Mouse (Mus musculus) retina, postnatal 1 day (tissue): ENCODE measurements at regions not wholly inside any gene's neighbourhood (a gene's known extent, or its start where the extent isn't known, plus 50 kb on each side); places are given as distances from the start of the nearest gene placed in this dataset.
A peak's percentile ranks its signal among the peaks of the same experiment; 100 is the strongest.

Experiments
- DNase-seq: peaks from one replicate; pipeline ENCODE4 v3.0.0-alpha.2; 2012

DNA sequence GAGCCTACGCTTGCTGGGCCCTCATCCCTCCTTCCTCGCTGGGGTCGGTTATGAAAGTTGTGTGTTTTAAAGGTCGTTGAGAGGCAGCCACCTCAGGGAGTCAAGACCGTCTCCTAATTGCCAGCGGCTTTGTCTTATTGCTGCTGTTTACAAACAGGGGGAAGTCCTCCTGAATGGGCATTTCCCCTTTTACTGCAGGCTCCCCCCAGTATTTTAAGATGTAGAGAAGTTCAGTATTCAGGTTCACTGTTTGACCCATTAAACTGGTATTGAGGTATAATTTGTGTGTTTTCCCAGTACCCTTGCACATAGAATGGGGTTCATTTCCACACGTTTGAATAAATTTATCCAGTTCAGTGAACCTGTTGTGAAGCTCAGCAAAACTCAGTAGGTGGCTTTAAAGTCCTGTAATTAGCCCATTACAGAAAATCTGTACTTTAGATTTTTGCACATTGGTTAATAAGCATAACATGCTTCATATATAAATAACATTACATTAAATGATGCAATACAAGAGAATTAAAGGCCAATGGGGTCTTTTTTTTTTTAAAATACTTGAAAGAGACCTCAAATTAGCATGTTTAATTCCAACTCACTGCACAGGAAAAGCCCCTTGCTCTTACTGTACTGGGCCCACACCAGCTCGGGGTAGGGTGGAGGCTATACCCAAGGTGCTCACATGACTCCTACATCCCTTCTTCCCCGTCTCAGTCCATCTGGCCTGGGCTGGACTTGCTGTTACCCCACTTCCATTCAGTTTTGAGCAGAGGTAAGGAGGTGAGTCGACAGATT lies 63.7 kb downstream of the Nkx2-1 start:
- DNase-seq = peak; percentile 46

DNA sequence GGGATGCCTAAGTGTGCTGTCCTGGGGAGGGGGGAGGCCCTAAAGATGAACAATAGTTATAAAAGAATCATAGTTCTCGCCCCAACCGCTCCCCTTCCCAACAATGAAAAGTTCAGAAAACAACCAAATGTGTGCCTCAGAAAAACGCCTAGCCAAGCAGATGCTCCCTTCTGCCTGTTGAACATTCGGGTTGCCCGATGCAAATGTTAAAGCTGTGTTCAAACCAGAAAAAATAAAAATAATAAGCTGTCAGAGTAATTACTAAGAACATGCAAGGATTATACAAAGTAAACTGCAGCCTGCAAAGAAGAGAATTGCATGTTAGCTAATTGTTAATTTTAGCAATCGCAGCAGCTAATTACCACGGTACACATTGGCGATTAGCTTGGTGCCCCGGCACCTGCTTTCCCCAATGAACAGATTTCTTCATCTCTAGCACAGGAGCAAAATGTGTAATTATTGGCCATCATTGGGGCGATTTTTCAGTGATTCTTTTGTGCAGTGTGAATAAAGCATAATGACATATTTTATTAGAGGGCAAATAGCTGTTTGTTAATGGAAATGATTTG lies 65.7 kb downstream of the Nkx2-1 start:
- DNase-seq = peak; percentile 36

GRCm38 (mm10) chr12:56459508-56460119 lies 77.1 kb downstream of the Nkx2-1 start:
- peak; percentile 46 for DNase-seq

- peak; percentile 90 for DNase-seq
These were observed 77.8 kb downstream of the Nkx2-1 start for GRCm38 (mm10) chr12:56458665-56459507.

DNA sequence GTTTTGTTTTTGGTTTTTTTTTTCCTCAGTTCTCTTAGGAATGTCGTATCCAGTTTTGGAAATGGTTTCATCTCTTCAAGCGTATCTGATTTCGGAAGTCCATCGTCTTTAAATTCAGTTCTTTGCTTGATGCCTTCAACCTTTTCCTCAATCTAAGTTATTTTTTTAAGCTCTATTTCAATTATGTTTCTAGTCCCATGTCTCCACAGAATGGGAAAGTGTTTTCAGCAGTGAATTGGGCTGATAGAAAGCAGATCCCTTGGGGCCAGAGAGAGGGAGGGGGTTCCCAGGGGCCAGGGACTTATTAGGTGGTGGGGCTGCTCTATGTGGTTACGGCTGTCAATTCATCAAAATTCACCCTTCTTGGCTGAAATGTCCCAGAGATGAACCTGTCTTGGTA lies 78.8 kb downstream of the Nkx2-1 start:
- no peak for DNase-seq

GRCm38 (mm10) chr12:56457356-56457755 lies 79.4 kb downstream of the Nkx2-1 start:
- DNase-seq = no peak

DNA sequence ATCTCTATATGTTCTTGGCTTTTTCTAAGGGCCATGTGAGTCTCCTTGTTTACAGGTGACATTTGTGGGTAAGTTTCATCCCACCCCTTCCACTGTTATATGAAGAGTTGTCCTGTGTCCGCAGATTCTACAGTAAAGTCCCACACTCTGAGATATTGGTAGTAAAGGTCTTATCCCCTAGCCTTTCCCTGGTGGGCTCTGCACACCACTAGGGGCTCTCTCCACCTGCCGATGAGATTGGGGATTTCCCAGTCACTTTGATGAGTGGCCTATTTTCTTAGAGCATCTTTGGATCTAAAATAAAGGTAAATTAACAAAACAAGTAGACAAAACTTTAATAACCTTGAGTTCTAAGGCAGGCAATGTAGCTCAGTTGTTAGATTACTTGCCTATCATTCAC lies 86.4 kb downstream of the Nkx2-1 start:
- DNase-seq = no peak

DNA sequence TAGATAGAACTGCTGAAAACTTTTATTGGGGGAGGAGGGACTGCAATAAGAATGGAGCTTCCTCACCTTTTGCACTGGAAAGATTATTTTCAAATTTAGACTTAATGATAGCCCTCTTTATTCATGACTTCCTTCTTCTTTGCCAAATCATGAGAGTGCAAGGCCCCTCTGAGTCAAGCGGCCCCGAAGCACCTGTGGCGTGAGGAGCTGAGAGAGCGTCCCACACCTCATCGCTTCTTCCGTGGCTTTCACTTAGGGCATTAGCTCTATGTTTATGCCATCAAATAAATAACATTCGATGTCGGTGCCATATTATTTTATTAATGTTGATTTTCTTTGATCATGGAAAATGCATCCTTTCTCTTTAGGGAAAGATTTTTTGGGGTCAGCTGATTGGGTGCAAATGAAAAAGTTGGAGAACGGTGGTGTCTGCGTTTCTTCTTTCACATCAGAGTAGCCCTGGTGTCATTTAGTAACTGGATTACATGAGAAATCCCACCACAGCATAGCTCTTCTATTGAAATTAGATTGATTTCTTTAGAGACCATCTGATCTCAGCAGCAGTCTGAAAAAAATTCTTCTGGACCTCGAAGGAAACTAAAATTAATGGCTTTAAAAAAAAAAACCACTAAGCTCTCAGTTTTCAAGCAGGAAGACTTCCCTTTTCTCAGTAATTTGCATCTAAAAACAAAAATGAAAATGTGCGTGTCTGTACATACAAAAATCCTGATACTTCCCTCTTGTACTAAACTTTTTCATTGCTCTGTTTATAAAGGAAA lies 87.7 kb downstream of the Nkx2-1 start:
- DNase-seq = no peak

DNA sequence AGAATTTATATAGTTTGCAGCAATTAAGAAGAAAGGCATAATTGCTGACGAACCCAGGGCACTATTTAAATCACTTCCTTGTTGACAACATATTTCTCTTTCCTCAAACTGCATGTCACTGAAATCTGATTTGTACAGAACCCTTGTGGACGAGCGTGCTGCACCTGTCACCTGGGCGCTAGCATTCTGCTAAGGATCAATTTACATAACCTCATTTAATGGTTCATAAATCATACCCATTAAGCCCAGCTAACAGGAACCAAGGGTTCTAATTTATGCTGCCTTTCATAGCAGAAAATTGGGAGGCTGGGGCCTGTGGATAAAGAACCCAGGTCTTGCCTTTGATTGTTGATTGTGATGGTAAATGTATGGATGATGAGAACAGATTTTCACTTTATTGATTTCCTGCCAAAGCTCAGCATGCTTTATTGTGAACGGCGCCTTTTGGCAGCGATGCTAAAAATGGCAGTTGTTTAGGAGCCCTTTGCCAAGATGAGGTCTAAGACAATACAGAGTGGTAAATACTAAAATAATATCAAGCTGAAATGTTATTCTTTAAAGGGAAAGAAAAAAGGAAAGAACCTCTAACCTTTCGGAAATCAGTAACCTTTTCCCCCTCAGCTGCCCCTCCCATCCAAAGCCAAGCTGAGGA lies 95.4 kb downstream of the Nkx2-1 start:
- DNase-seq = no peak

GRCm38 (mm10) chr12:56440068-56440847 lies 94.6 kb upstream of the Mbip start:
- peak; percentile 42 for DNase-seq

DNA sequence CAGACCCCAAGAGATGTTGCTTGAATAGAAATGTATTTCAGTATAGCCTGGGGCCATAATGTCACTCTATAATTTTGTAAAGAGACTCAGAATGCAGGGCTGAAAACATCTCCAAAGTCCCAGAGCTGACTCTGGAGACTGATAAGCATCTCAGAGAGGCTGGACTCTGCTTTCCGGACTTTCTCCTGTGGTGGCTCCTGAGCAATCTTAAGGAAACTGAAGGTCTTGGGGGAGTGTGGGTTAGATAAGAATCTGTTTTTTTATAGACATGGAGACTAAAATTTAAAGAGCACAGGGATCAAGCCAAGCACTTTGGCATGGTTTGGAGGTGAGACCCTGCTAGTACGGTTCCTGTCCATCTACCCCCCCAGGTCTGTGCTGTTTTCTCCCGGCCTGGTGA lies 92.7 kb upstream of the Mbip start:
- DNase-seq = no peak

- DNase-seq = no peak
These were observed 92.3 kb upstream of the Mbip start for GRCm38 (mm10) chr12:56437975-56438374.

DNA sequence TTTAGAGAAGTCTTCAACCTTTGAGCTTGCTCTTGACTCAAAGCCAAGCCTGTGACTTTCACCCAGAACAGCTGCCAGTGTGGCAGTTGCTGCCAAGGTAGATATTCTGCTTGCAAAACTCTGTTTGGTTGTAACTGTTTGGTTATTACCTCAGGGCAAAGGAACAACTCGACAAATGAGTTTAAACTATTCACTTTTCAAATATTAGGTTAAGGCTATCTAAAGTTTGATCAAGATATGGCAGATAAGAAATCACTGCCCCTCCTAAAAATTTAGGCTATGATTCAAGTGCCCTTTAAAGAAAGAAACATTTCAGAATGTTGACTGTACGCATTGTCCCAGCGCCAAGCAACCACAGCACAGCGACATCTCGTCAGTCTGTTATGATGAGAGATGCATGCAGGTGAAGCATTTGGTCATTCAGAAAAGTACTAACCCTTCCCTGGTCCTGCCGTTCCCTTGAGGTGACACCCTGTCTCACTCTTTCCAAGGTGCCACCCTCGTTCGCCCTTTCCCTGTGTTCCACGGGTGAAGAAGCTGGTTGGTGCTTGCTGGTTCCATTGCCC lies 81.1 kb upstream of the Mbip start:
- no peak for DNase-seq

GRCm38 (mm10) chr12:56416106-56416505 lies 70.4 kb upstream of the Mbip start:
- DNase-seq = no peak

DNA sequence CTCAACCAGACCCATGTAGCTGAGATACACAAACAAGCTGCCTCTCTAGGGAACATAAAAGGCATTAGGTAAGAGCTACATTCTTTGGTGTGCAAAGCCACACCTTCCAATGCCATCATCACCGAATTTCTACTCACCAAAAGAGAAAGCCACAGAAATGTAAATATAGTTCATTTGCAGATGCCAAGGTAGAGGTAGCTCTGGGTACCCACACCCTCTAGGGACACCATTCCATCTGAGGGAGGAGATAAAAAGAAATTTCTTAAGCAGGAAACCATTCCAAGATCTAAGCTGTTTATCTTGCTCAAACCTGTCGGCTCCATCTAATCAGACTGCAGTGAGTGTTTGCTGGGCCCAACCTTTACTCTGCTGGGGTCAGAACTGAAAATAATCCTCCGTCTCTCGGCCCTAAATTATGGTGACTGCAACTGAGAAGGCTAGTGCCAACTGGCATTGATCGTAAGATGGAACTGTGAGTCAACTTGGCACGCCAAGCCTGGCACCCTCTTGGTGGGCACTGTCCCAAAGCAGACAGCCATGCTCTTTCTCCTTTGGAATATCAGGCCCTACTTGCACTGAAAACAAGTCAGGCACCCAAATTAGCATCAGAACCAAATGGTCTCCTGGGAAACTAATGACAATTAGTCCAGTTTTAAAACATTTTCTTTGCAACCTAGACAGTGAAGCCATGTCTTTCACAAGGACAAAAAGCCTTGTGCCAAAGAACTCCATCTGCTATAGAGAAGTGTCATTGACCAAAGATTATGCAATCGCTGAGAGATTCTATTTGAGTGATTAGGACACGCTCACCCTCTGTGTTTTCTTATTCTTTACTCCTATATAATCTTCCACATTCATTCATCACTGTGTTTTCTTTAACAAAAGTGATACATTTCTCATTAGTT lies 69.4 kb upstream of the Mbip start:
- DNase-seq = no peak

GRCm38 (mm10) chr12:56405658-56406057 lies 60.0 kb upstream of the Mbip start:
- no peak for DNase-seq

DNA sequence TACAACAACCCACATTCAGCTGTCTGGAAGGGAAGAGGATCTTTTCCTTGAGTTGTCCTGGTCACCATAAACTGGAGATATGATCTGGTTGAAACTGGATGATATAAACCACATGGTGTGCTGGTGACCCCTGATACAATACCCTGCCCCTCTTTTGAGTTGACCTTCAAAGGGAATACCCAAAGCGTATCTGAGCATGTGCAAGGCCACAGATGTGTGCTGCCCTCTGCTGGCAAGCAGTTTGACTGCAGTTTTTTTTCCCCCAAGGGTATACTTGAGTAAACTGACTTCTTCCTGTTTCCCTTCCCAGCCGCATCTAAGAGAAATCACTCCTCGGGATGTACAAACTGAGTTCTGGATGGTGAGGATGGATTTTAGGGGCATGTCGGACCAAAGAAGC lies 59.1 kb upstream of the Mbip start:
- peak; percentile 76 for DNase-seq

DNA sequence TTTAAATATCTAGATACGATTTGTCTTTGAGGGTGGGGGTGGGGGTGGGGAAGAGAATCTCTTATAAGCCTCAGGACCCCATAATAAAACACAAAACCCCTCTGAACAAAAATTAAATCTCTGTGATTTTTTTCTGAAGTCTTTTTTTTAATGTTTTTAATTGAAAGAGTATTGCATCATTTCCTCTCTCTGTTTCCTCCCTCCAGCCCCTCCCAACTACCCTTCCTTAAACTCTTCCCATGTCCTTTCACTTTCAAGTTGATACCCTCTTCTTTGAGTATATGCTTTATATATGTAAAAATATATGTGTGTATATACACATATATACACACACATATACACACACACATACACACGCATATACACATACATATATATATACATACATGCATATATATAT lies 58.6 kb upstream of the Mbip start:
- DNase-seq = no peak

GRCm38 (mm10) chr12:56403626-56404025 lies 57.9 kb upstream of the Mbip start:
- DNase-seq = no peak

DNA sequence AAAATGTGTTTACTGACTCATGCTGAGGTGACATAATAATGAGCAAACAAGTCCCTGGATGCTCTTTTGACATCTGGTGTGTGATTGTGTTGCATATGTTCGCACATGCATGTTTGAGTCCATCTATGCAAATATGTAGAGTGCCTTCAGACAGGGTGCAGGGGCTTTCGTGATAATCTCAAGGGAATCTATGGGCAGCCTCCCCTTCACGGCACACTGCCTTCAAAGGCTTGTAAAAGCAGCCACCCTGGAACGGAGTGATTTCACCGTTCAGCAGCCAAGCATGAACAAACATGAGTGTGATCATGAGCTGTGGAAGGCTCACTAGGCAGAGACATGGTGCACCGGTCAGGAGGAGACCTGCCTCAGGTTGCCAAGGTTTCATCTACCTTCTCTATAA lies 57.1 kb upstream of the Mbip start:
- peak; percentile 37 for DNase-seq
